Mouse (Mus musculus) intestine, embryonic 16.5 days (tissue): ENCODE data around the gene Adamtsl1. TPM values are rescaled to one million over a fixed set of nuclear protein-coding genes. Genes with fewer than 3 reads are reported as not detected.

Experiments
- ATAC-seq: fragments of 200-750 bp; cut with Nextera tagmentation; 2 replicates; pipeline ENCODE4 v1.8.0; 2017; ENCODE audit warnings: moderate TSS enrichment, moderate library complexity
- H3K27ac ChIP-seq: fragments of 300-500 bp; sonication (generic); 2 replicates; pipeline ENCODE4 v1.5.1; 2014; ENCODE audit warnings: mild to moderate bottlenecking, low read length
- H3K27me3 ChIP-seq: fragments of 300-500 bp; sonication (generic); replicated peaks from 2 replicates; pipeline ENCODE4 v1.6.1; 2014; ENCODE audit warnings: low read length, control low read depth, mixed read lengths; ENCODE audit not compliant: control insufficient read depth, insufficient read depth
- H3K36me3 ChIP-seq: fragments of 300-500 bp; sonication (generic); 2 replicates; pipeline ENCODE4 v1.6.1; 2014; ENCODE audit warnings: low read length, control low read depth; ENCODE audit not compliant: control insufficient read depth, insufficient read depth
- H3K4me1 ChIP-seq: fragments of 300-500 bp; sonication (generic); 2 replicates; pipeline ENCODE4 v1.6.1; 2014; ENCODE audit warnings: low read length, control low read depth, mixed read lengths; ENCODE audit not compliant: control insufficient read depth, insufficient read depth
- H3K4me2 ChIP-seq: fragments of 300-500 bp; sonication (generic); 2 replicates; pipeline ENCODE4 v1.6.1; 2014; ENCODE audit warnings: low read depth, low read length, control low read depth
- H3K4me3 ChIP-seq: fragments of 300-500 bp; sonication (generic); 2 replicates; pipeline ENCODE4 v1.5.1; 2014; ENCODE audit warnings: mild to moderate bottlenecking, low read length
- H3K9ac ChIP-seq: fragments of 300-500 bp; sonication (generic); 2 replicates; pipeline ENCODE4 v1.6.1; 2014; ENCODE audit warnings: low read depth, low read length
- H3K9me3 ChIP-seq: fragments of 300-500 bp; sonication (generic); 2 replicates; pipeline ENCODE4 v1.6.1; 2016; ENCODE audit warnings: low read length, control low read depth; ENCODE audit not compliant: control insufficient read depth
- WGBS: fragments of 180-500 bp; shearing (Covaris S2); extraction: QIAGEN DNeasy Blood & Tissue Kit; methylation state at CpG from one replicate; pipeline ENCODE4 v1.1.7; 2014; 5-methylcytosine and 5-hydroxymethylcytosine counted together
- polyA plus RNA-seq: library from polyadenylated mRNA; unstranded; fragments of >200 nt; fragmentation: Nextera tagmentation; extraction: Ambion mirVana; gene quantifications from 2 replicates; pipeline ENCODE4 v1.2.1, GENCODE M21; 2015

Adamtsl1 gene
- polyA plus RNA-seq, 1 experiment from 2014 or later = 6.6 TPM

GRCm38 (mm10) chr4:86068875-86069718 lies 555.1 kb downstream of the Adamtsl1 start:
- WGBS = 65% methylated on average over 13 of the region's 13 CpGs
- no peak for ATAC-seq
- H3K4me3 ChIP-seq = no peak overlapping the region

GRCm38 (mm10) chr4:86074871-86075270 lies 560.9 kb downstream of the Adamtsl1 start:
- no peak overlapping the region for H3K9ac ChIP-seq
- 39% methylated on average over 1 of the region's 1 CpGs for WGBS
- no peaks in the 10 kb centered on the region for H3K36me3 ChIP-seq
- H3K4me2 ChIP-seq = no peak overlapping the region
- no peaks in the 10 kb centered on the region for H3K4me1 ChIP-seq
- no peak overlapping the region for H3K27ac ChIP-seq
- no peaks in the 10 kb centered on the region for H3K27me3 ChIP-seq
- no peak for ATAC-seq
- no peaks in the 10 kb centered on the region for H3K9me3 ChIP-seq
- no peak overlapping the region for H3K4me3 ChIP-seq

More at GRCm38 (mm10) chr4:86068875-86069718, 555.1 kb downstream of the Adamtsl1 start:
- H3K9ac ChIP-seq = no peak overlapping the region
- H3K9me3 ChIP-seq = no peaks in the 10 kb centered on the region
- H3K27me3 ChIP-seq = no peaks in the 10 kb centered on the region
- H3K4me1 ChIP-seq = no peaks in the 10 kb centered on the region
- H3K27ac ChIP-seq = no peak overlapping the region
- no peaks in the 10 kb centered on the region for H3K36me3 ChIP-seq
- no peak overlapping the region for H3K4me2 ChIP-seq

GRCm38 (mm10) chr4:86077355-86077754 lies 563.4 kb downstream of the Adamtsl1 start:
- WGBS = 84% methylated on average over 2 of the region's 2 CpGs

GRCm38 (mm10) chr4:86077854-86078253 lies 563.9 kb downstream of the Adamtsl1 start:
- H3K4me3 ChIP-seq = no peak overlapping the region
- H3K4me2 ChIP-seq = no peak overlapping the region
- no peaks in the 10 kb centered on the region for H3K4me1 ChIP-seq
- H3K9ac ChIP-seq = no peak overlapping the region
- H3K36me3 ChIP-seq = no peaks in the 10 kb centered on the region
- ATAC-seq = no peak
- H3K27ac ChIP-seq = no peak overlapping the region
- no peaks in the 10 kb centered on the region for H3K27me3 ChIP-seq
- 72% methylated on average over 3 of the region's 3 CpGs for WGBS
- no peaks in the 10 kb centered on the region for H3K9me3 ChIP-seq

More at GRCm38 (mm10) chr4:86077355-86077754, 563.4 kb downstream of the Adamtsl1 start:
- Histone ChIP-seq H3K36me3 (no peaks in the 10 kb centered on the region), H3K27me3 (no peaks in the 10 kb centered on the region), H3K4me3 (no peak overlapping the region), H3K9ac (no peak overlapping the region), H3K4me2 (no peak overlapping the region), H3K9me3 (no peaks in the 10 kb centered on the region), H3K27ac (no peak overlapping the region), H3K4me1 (no peaks in the 10 kb centered on the region)
- no peak for ATAC-seq

GRCm38 (mm10) chr4:86087508-86087907 lies 573.5 kb downstream of the Adamtsl1 start:
- Histone ChIP-seq H3K27ac (no peak overlapping the region), H3K9ac (no peak overlapping the region), H3K4me3 (no peak overlapping the region), H3K4me1 (no peaks in the 10 kb centered on the region), H3K36me3 (no peaks in the 10 kb centered on the region), H3K4me2 (no peak overlapping the region), H3K27me3 (no peaks in the 10 kb centered on the region), H3K9me3 (no peaks in the 10 kb centered on the region)
- WGBS = 76% methylated on average over 5 of the region's 5 CpGs
- ATAC-seq = no peak

- ATAC-seq = no peak
- Histone ChIP-seq H3K27me3 (no peaks in the 10 kb centered on the region), H3K9me3 (no peaks in the 10 kb centered on the region), H3K4me3 (no peak overlapping the region), H3K4me1 (no peaks in the 10 kb centered on the region), H3K4me2 (no peak overlapping the region), H3K9ac (no peak overlapping the region), H3K36me3 (no peaks in the 10 kb centered on the region), H3K27ac (no peak overlapping the region)
- 64% methylated on average over 1 of the region's 1 CpGs for WGBS
These were observed 589.2 kb downstream of the Adamtsl1 start for GRCm38 (mm10) chr4:86103207-86103606.

- no peaks in the 10 kb centered on the region for H3K4me1 ChIP-seq
- WGBS = 85% methylated on average over 4 of the region's 4 CpGs
- no peak overlapping the region for H3K9ac ChIP-seq
- H3K4me3 ChIP-seq = no peak overlapping the region
- no peak overlapping the region for H3K4me2 ChIP-seq
- H3K27me3 ChIP-seq = no peaks in the 10 kb centered on the region
- no peaks in the 10 kb centered on the region for H3K36me3 ChIP-seq
- ATAC-seq = no peak
- no peak overlapping the region for H3K27ac ChIP-seq
- no peaks in the 10 kb centered on the region for H3K9me3 ChIP-seq
These were observed 594.4 kb downstream of the Adamtsl1 start for GRCm38 (mm10) chr4:86108325-86108724.

- H3K9ac ChIP-seq = no peak overlapping the region
- H3K4me2 ChIP-seq = no peak overlapping the region
- H3K4me1 ChIP-seq = peaks cover 5% of the 10 kb centered on the region
- 44% methylated on average over 2 of the region's 2 CpGs for WGBS
- H3K27ac ChIP-seq = no peak overlapping the region
- ATAC-seq = no peak
- H3K27me3 ChIP-seq = no peaks in the 10 kb centered on the region
- H3K36me3 ChIP-seq = no peaks in the 10 kb centered on the region
- no peak overlapping the region for H3K4me3 ChIP-seq
- H3K9me3 ChIP-seq = no peaks in the 10 kb centered on the region
These were observed 605.1 kb downstream of the Adamtsl1 start for GRCm38 (mm10) chr4:86119067-86119466.

GRCm38 (mm10) chr4:86122431-86122830 lies 608.5 kb downstream of the Adamtsl1 start:
- Histone ChIP-seq H3K36me3 (no peaks in the 10 kb centered on the region), H3K4me3 (no peak overlapping the region), H3K9me3 (no peaks in the 10 kb centered on the region), H3K4me1 (peaks cover 9% of the 10 kb centered on the region), H3K9ac (no peak overlapping the region), H3K4me2 (no peak overlapping the region), H3K27ac (no peak overlapping the region), H3K27me3 (no peaks in the 10 kb centered on the region)
- WGBS = 32% methylated on average over 5 of the region's 5 CpGs
- no peak for ATAC-seq
